Mouse (Mus musculus) testis, adult 2 months (tissue): ENCODE measurements at regions not wholly inside any gene's neighbourhood (a gene's known extent, or its start where the extent isn't known, plus 50 kb on each side); places are given as distances from the start of the nearest gene placed in this dataset.

Experiments
- CTCF ChIP-seq: fragments of 200-500 bp; IDR thresholded peaks from 2 replicates; pipeline ENCODE4 v1.5.1; 2012; ENCODE audit warnings: low read depth, mild to moderate bottlenecking, inconsistent platforms, low read length, moderate library complexity; ENCODE audit not compliant: control insufficient read depth, insufficient read depth, insufficient replicate concordance
- POLR2A ChIP-seq: fragments of 200-500 bp; IDR thresholded peaks from 2 replicates; pipeline ENCODE4 v1.6.1; 2012; ENCODE audit warnings: low read depth, mild to moderate bottlenecking, inconsistent platforms, low read length, moderate library complexity; ENCODE audit not compliant: control insufficient read depth

DNA sequence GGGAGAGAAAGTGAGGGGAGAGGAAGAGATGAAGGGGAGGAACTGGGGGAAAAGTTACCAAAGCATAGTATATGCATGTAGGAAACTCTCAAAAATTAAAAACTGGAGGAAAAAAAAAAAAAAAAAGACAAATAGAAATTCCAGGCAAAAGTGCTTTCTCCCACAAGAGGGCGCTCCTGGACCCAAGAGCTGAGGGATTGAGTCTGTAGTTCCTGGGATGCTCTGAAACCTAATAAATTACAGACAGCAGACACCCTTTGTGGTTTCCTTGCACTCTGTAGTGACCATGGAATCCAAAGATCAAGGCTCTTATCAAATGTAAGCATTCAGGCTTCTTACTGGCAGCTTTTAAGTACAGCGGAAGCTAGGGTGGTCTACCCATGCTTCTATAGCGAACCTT is 86.7 kb upstream of the Pabpc6 start:
- TF ChIP-seq POLR2A (no peak), CTCF (no peak)
